Mouse (Mus musculus) heart, postnatal 0 days (tissue): Measurements from ENCODE around the gene Rasgrf1.

ENCODE experiments used
- CTCF ChIP-seq: IDR thresholded peaks from 2 replicates; pipeline ENCODE4 v1.5.1; 2016; ENCODE audit warnings: antibody characterized with exemption, control low read depth, low read depth
- EP300 ChIP-seq: IDR thresholded peaks from 2 replicates; pipeline ENCODE4 v1.6.1; 2016; ENCODE audit warnings: antibody characterized with exemption, low read depth

DNA sequence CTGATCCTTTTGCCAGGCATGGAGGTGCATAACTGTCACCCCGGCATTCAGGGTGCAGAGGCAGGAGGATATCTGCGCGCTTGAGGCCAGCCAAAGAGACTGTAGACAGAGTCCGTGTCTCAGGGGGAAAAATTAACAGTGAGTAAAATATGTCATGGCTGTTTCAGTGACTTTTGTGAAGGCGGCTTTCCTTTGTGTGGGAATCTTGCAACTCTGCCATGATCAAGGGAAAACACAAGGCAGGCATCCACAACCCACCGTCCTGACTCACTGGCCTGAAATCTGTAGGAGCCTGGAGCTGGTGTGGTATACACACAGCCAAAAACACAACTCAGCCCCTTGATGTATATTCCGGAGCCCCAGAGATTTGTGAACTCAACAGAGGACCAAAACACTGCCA is 6.8 kb downstream of the Rasgrf1 start:
- no peak for TF ChIP-seq CTCF
- no peak for TF ChIP-seq EP300
